Mouse (Mus musculus): ENCODE measurements around the gene Ptgis. TPM values are rescaled to one million over a fixed set of nuclear protein-coding genes. Genes with fewer than 3 reads are reported as not detected.

The Ptgis gene
- 7.6 and 8.3 TPM in 2 replicates for polyA plus RNA-seq (2015; fragmentation: Nextera tagmentation; extraction: Ambion mirVana)

GRCm38 (mm10) chr2:167240008-167240964, at the start of gene Ptgis:
Gene Ptgis, minus strand, starts transcription at chr2:167240604.

GRCm38 (mm10) chr2:167190076-167190399, 50.4 kb downstream of the Ptgis start, which contains the start of gene Kcnb1:
Gene Kcnb1, minus strand, starts transcription at chr2:167190155.

Other genes starting within 250 kb of the Ptgis start
- 23.0 and 26.7 TPM in 2 replicates for gene Stau1, start 244.3 kb downstream of the Ptgis start, polyA plus RNA-seq (2015; fragmentation: Nextera tagmentation; extraction: Ambion mirVana)
- gene Ddx27, start 225.4 kb downstream of the Ptgis start, polyA plus RNA-seq (2015; fragmentation: Nextera tagmentation; extraction: Ambion mirVana): 46.5 and 52.4 TPM in 2 replicates
- 8.8 and 10.1 TPM in 2 replicates for gene Znfx1, start 177.6 kb downstream of the Ptgis start, polyA plus RNA-seq (2015; fragmentation: Nextera tagmentation; extraction: Ambion mirVana)
- 0.46 and 0.62 TPM in 2 replicates for gene Kcnb1, start 50.4 kb downstream of the Ptgis start, polyA plus RNA-seq (2015; fragmentation: Nextera tagmentation; extraction: Ambion mirVana)
- 5.1 and 5.2 TPM in 2 replicates for gene B4galt5, start 108.6 kb upstream of the Ptgis start, polyA plus RNA-seq (2015; fragmentation: Nextera tagmentation; extraction: Ambion mirVana)
- gene Slc9a8, start 181.1 kb upstream of the Ptgis start, polyA plus RNA-seq (2015; fragmentation: Nextera tagmentation; extraction: Ambion mirVana): 14.5 and 14.6 TPM in 2 replicates